Mouse (Mus musculus) testis, adult 2 months (tissue): Measurements from ENCODE around the gene Anp32a.

ENCODE experiments used
- CTCF ChIP-seq: fragments of 200-500 bp; IDR thresholded peaks from 2 replicates; pipeline ENCODE4 v1.5.1; 2012; ENCODE audit warnings: low read depth, mild to moderate bottlenecking, inconsistent platforms, low read length, moderate library complexity; ENCODE audit not compliant: control insufficient read depth, insufficient read depth, insufficient replicate concordance
- POLR2A ChIP-seq: fragments of 200-500 bp; IDR thresholded peaks from 2 replicates; pipeline ENCODE4 v1.6.1; 2012; ENCODE audit warnings: low read depth, mild to moderate bottlenecking, inconsistent platforms, low read length, moderate library complexity; ENCODE audit not compliant: control insufficient read depth

GRCm38 (mm10) chr9:62296891-62297290 is 44.2 kb upstream of the Anp32a start:
- TF ChIP-seq POLR2A (no peak), CTCF (no peak)
